Mouse (Mus musculus) ES-E14 (cell line): ENCODE results near the gene Vti1b.

Experiments used
- MAFK ChIP-seq: IDR thresholded peaks from 2 replicates; pipeline ENCODE4 v1.6.1; 2014; ENCODE audit warnings: mild to moderate bottlenecking, low read depth, low read length, inconsistent platforms; ENCODE audit not compliant: insufficient read depth
- ZC3H11A ChIP-seq: IDR thresholded peaks from 2 replicates; pipeline ENCODE4 v1.6.1; 2012; ENCODE audit warnings: low read depth, mild to moderate bottlenecking, inconsistent platforms, low read length, borderline replicate concordance

- TF ChIP-seq ZC3H11A (no peak), MAFK (no peak)
Measured at GRCm38 (mm10) chr12:79140811-79141210, 31.7 kb downstream of the Vti1b start.
